Mouse (Mus musculus): ENCODE data around the gene Slc12a1.
"Not testable (repeated sequence)": the region's sequence is repeated elsewhere in the genome, so short reads cannot be mapped to it uniquely, and the experiment has no call there.

Slc12a1 gene

GRCm38 (mm10) chr2:125152388-125152787 lies at the start of gene Slc12a1:
TSS of gene Slc12a1 (plus strand) at chr2:125152505.
- no peak for DNase-seq (ENCODE audit: low spot score in 2 of 2)

GRCm38 (mm10) chr2:125104491-125104890 lies 47.8 kb upstream of the Slc12a1 start:
- DNase-seq (ENCODE audit: low spot score in 2 of 2) = not testable (repeated sequence)

GRCm38 (mm10) chr2:125106536-125106935 lies 45.8 kb upstream of the Slc12a1 start:
- not testable (repeated sequence) for DNase-seq (ENCODE audit: low spot score in 2 of 2)

- DNase-seq (ENCODE audit: low spot score in 2 of 2) = no peak
These were observed 32.8 kb upstream of the Slc12a1 start for GRCm38 (mm10) chr2:125119381-125120110.

- no peak for DNase-seq (ENCODE audit: low spot score in 2 of 2)
These were observed 30.0 kb upstream of the Slc12a1 start for GRCm38 (mm10) chr2:125122288-125122623.

GRCm38 (mm10) chr2:125122624-125123476 lies 29.5 kb upstream of the Slc12a1 start:
- peak; percentile 31 for DNase-seq (ENCODE audit: low spot score in 2 of 2)

GRCm38 (mm10) chr2:125123477-125123852 lies 28.8 kb upstream of the Slc12a1 start, which contains the start of gene Myef2:
TSS of gene Myef2 (minus strand) at chr2:125123661.
- DNase-seq (ENCODE audit: low spot score in 2 of 2) = peak; percentile 77 to 83

- DNase-seq (ENCODE audit: low spot score in 2 of 2) = no peak
These were observed 26.5 kb upstream of the Slc12a1 start for GRCm38 (mm10) chr2:125125824-125126223.

- DNase-seq (ENCODE audit: low spot score in 2 of 2) = no peak
These were observed 25.5 kb upstream of the Slc12a1 start for GRCm38 (mm10) chr2:125126792-125127191.

- no peak for DNase-seq (ENCODE audit: low spot score in 2 of 2)
These were observed 18.2 kb upstream of the Slc12a1 start for GRCm38 (mm10) chr2:125134113-125134512.

- DNase-seq (ENCODE audit: low spot score in 2 of 2) = peak; percentile 16 to 34
These were observed 16.1 kb upstream of the Slc12a1 start, which contains the start of gene Ctxn2 for GRCm38 (mm10) chr2:125135903-125136811. TSS of gene Ctxn2 (plus strand) at chr2:125136692.

- no peak for DNase-seq (ENCODE audit: low spot score in 2 of 2)
These were observed 15.5 kb upstream of the Slc12a1 start for GRCm38 (mm10) chr2:125136846-125137245.

GRCm38 (mm10) chr2:125142336-125142735 lies 10.0 kb upstream of the Slc12a1 start:
- DNase-seq (ENCODE audit: low spot score in 2 of 2) = no peak

- DNase-seq (ENCODE audit: low spot score in 2 of 2) = no peak
These were observed 2.0 kb downstream of the Slc12a1 start for GRCm38 (mm10) chr2:125154294-125154693.

- DNase-seq (ENCODE audit: low spot score in 2 of 2) = no peak
These were observed 3.2 kb downstream of the Slc12a1 start for GRCm38 (mm10) chr2:125155504-125155903.

- DNase-seq (ENCODE audit: low spot score in 2 of 2) = no peak
These were observed 9.7 kb downstream of the Slc12a1 start for GRCm38 (mm10) chr2:125162012-125162470.

- DNase-seq (ENCODE audit: low spot score in 2 of 2) = no peak
These were observed 26.0 kb downstream of the Slc12a1 start for GRCm38 (mm10) chr2:125178225-125178798.

GRCm38 (mm10) chr2:125187904-125188303 lies 35.6 kb downstream of the Slc12a1 start:
- no peak for DNase-seq (ENCODE audit: low spot score in 2 of 2)

GRCm38 (mm10) chr2:125189197-125189596 lies 36.9 kb downstream of the Slc12a1 start:
- peak; percentile 8 to 17 for DNase-seq (ENCODE audit: low spot score in 2 of 2)

GRCm38 (mm10) chr2:125192905-125193304 lies 40.6 kb downstream of the Slc12a1 start:
- DNase-seq (ENCODE audit: low spot score in 2 of 2) = no peak

GRCm38 (mm10) chr2:125196771-125197170 lies 44.5 kb downstream of the Slc12a1 start:
- DNase-seq (ENCODE audit: low spot score in 2 of 2) = no peak

All from spleen, postnatal 36 days (tissue).